Mouse (Mus musculus) hindbrain, embryonic 11.5 days (tissue): ENCODE results near the gene Treml2. TPM values are rescaled to one million over a fixed set of nuclear protein-coding genes. Genes with fewer than 3 reads are reported as not detected.

Experiments
- ATAC-seq: fragments of 200-750 bp; cut with Nextera tagmentation; 2 replicates; pipeline ENCODE4 v1.8.0; 2017; ENCODE audit warnings: mild to moderate bottlenecking, moderate TSS enrichment, moderate library complexity; ENCODE audit not compliant: low FRiP score
- DNase-seq: peaks from one replicate; pipeline ENCODE4 v3.0.0-alpha.2; 2015; ENCODE audit warnings: low spot score
- H3K27ac ChIP-seq: fragments of 300-500 bp; sonication (generic); 2 replicates; pipeline ENCODE4 v1.5.1; 2014; ENCODE audit warnings: mild to moderate bottlenecking, low read depth, low read length
- H3K27me3 ChIP-seq: fragments of 300-500 bp; sonication (generic); 2 replicates; pipeline ENCODE4 v1.6.1; 2014; ENCODE audit warnings: mild to moderate bottlenecking, low read length, moderate library complexity, mixed read lengths; ENCODE audit not compliant: control insufficient read depth, insufficient read depth
- H3K36me3 ChIP-seq: fragments of 300-500 bp; sonication (generic); 2 replicates; pipeline ENCODE4 v1.6.1; 2014; ENCODE audit warnings: mild to moderate bottlenecking, low read length, moderate library complexity, mixed read lengths; ENCODE audit not compliant: control insufficient read depth, insufficient read depth
- H3K4me1 ChIP-seq: fragments of 300-500 bp; sonication (generic); replicated peaks from 2 replicates; pipeline ENCODE4 v1.6.1; 2014; ENCODE audit warnings: low read length, mixed read lengths; ENCODE audit not compliant: control insufficient read depth, insufficient read depth
- H3K4me2 ChIP-seq: fragments of 300-500 bp; sonication (generic); replicated peaks from 2 replicates; pipeline ENCODE4 v1.6.1; 2014; ENCODE audit warnings: mild to moderate bottlenecking, low read depth, low read length
- H3K4me3 ChIP-seq: fragments of 300-500 bp; sonication (generic); 2 replicates; pipeline ENCODE4 v1.5.1; 2014; ENCODE audit warnings: low read depth, low read length
- H3K9ac ChIP-seq: fragments of 300-500 bp; sonication (generic); 2 replicates; pipeline ENCODE4 v1.6.1; 2014; ENCODE audit warnings: low read depth, low read length
- H3K9me3 ChIP-seq: fragments of 300-500 bp; sonication (generic); 2 replicates; pipeline ENCODE4 v1.6.1; 2016; ENCODE audit warnings: low read length; ENCODE audit not compliant: control insufficient read depth
- WGBS: fragments of 180-500 bp; shearing (Covaris S2); extraction: QIAGEN DNeasy Blood & Tissue Kit; methylation state at CpG from one replicate; pipeline ENCODE4 v1.1.7; 2014; 5-methylcytosine and 5-hydroxymethylcytosine counted together
- polyA plus RNA-seq: library from polyadenylated mRNA; unstranded; fragments of >200 nt; fragmentation: Nextera tagmentation; extraction: Ambion mirVana; gene quantifications from 2 replicates; pipeline ENCODE4 v1.2.1, GENCODE M21; 2014

Treml2 gene
- 0.08 and 0.09 TPM in 2 replicates for polyA plus RNA-seq

- Histone ChIP-seq H3K9me3 (no peaks in the 10 kb centered on the region), H3K36me3 (no peaks in the 10 kb centered on the region), H3K9ac (no peak within 1 kb of the TSS), H3K27me3 (no peaks in the 10 kb centered on the region), H3K4me3 (no peak within 1 kb of the TSS), H3K4me2 (no peak within 1 kb of the TSS), H3K4me1 (no peaks in the 10 kb centered on the region), H3K27ac (no peak within 1 kb of the TSS)
- ATAC-seq (no peak), DNase-seq (no peak)
- 47% methylated on average over 3 of the region's 4 CpGs for WGBS
Observed at GRCm38 (mm10) chr17:48299203-48299602, at the start of gene Treml2. Treml2 (plus strand) TSS chr17:48299498.

GRCm38 (mm10) chr17:48249501-48249900, 49.8 kb upstream of the Treml2 start:
- H3K9me3 ChIP-seq = no peaks in the 10 kb centered on the region
- DNase-seq (no peak), ATAC-seq (no peak)
- no peak overlapping the region for H3K27ac ChIP-seq
- no peak overlapping the region for H3K4me2 ChIP-seq
- no peak overlapping the region for H3K4me3 ChIP-seq
- no peaks in the 10 kb centered on the region for H3K4me1 ChIP-seq
- H3K36me3 ChIP-seq = no peaks in the 10 kb centered on the region
- no peaks in the 10 kb centered on the region for H3K27me3 ChIP-seq
- H3K9ac ChIP-seq = no peak overlapping the region
- WGBS = 82% methylated on average over 11 of the region's 11 CpGs

GRCm38 (mm10) chr17:48250631-48251030, 48.7 kb upstream of the Treml2 start:
- Histone ChIP-seq H3K27me3 (no peaks in the 10 kb centered on the region), H3K4me2 (no peak overlapping the region), H3K9ac (no peak overlapping the region), H3K4me1 (no peaks in the 10 kb centered on the region), H3K4me3 (no peak overlapping the region), H3K36me3 (no peaks in the 10 kb centered on the region), H3K27ac (no peak overlapping the region), H3K9me3 (no peaks in the 10 kb centered on the region)
- DNase-seq (no peak), ATAC-seq (no peak)
- WGBS = 90% methylated on average over 7 of the region's 7 CpGs

GRCm38 (mm10) chr17:48256575-48256974, 42.7 kb upstream of the Treml2 start:
- H3K27ac ChIP-seq = no peak overlapping the region
- no peak overlapping the region for H3K4me3 ChIP-seq
- ATAC-seq (no peak), DNase-seq (no peak)
- H3K9me3 ChIP-seq = no peaks in the 10 kb centered on the region
- no peaks in the 10 kb centered on the region for H3K27me3 ChIP-seq
- no peaks in the 10 kb centered on the region for H3K4me1 ChIP-seq
- H3K36me3 ChIP-seq = no peaks in the 10 kb centered on the region
- H3K4me2 ChIP-seq = no peak overlapping the region
- no peak overlapping the region for H3K9ac ChIP-seq

- Histone ChIP-seq H3K4me1 (no peaks in the 10 kb centered on the region), H3K4me2 (no peak overlapping the region), H3K36me3 (no peaks in the 10 kb centered on the region), H3K27me3 (no peaks in the 10 kb centered on the region), H3K9me3 (no peaks in the 10 kb centered on the region), H3K27ac (no peak overlapping the region), H3K9ac (no peak overlapping the region), H3K4me3 (no peak overlapping the region)
- no peak for DNase-seq
- WGBS = 85% methylated on average over 2 of the region's 2 CpGs
- no peak for ATAC-seq
Observed at GRCm38 (mm10) chr17:48261868-48262267, 37.4 kb upstream of the Treml2 start.

GRCm38 (mm10) chr17:48263741-48264362, 35.4 kb upstream of the Treml2 start, which contains the start of gene Treml4:
Treml4 (plus strand) TSS chr17:48264295.
- no peak within 1 kb of the TSS for H3K27ac ChIP-seq
- ATAC-seq (no peak), DNase-seq (no peak)
- H3K4me2 ChIP-seq = no peak within 1 kb of the TSS
- no peaks in the 10 kb centered on the region for H3K9me3 ChIP-seq
- 88% methylated on average over 3 of the region's 3 CpGs for WGBS
- no peaks in the 10 kb centered on the region for H3K36me3 ChIP-seq
- H3K4me1 ChIP-seq = no peaks in the 10 kb centered on the region
- H3K27me3 ChIP-seq = no peaks in the 10 kb centered on the region
- H3K9ac ChIP-seq = no peak within 1 kb of the TSS
- H3K4me3 ChIP-seq = no peak within 1 kb of the TSS

- ATAC-seq = no peak
- Histone ChIP-seq H3K4me3 (no peak overlapping the region), H3K36me3 (no peaks in the 10 kb centered on the region), H3K9ac (no peak overlapping the region), H3K9me3 (no peaks in the 10 kb centered on the region), H3K27ac (no peak overlapping the region), H3K4me1 (no peaks in the 10 kb centered on the region), H3K4me2 (no peak overlapping the region), H3K27me3 (no peaks in the 10 kb centered on the region)
- 90% methylated on average over 7 of the region's 7 CpGs for WGBS
- no peak for DNase-seq
Observed at GRCm38 (mm10) chr17:48264662-48265061, 34.6 kb upstream of the Treml2 start.

- H3K27me3 ChIP-seq = no peaks in the 10 kb centered on the region
- ATAC-seq (no peak), DNase-seq (no peak)
- H3K4me2 ChIP-seq = no peak overlapping the region
- H3K9ac ChIP-seq = no peak overlapping the region
- H3K9me3 ChIP-seq = no peaks in the 10 kb centered on the region
- no peaks in the 10 kb centered on the region for H3K36me3 ChIP-seq
- no peak overlapping the region for H3K4me3 ChIP-seq
- H3K4me1 ChIP-seq = no peaks in the 10 kb centered on the region
- 0 out of 2 replicates have a peak overlapping the region, but pooled peaks have one; percentile 6 for H3K27ac ChIP-seq
- WGBS = 29% methylated on average over 2 of the region's 2 CpGs
Observed at GRCm38 (mm10) chr17:48266138-48266537, 33.2 kb upstream of the Treml2 start.

GRCm38 (mm10) chr17:48266610-48267304, 32.5 kb upstream of the Treml2 start:
- DNase-seq (no peak), ATAC-seq (no peak)
- Histone ChIP-seq H3K9me3 (no peaks in the 10 kb centered on the region), H3K27me3 (no peaks in the 10 kb centered on the region), H3K4me1 (no peaks in the 10 kb centered on the region), H3K4me2 (no peak overlapping the region), H3K4me3 (no peak overlapping the region), H3K36me3 (no peaks in the 10 kb centered on the region), H3K9ac (no peak overlapping the region), H3K27ac (0 out of 2 replicates have a peak overlapping the region, but pooled peaks have one; percentile 6)
- 46% methylated on average over 2 of the region's 2 CpGs for WGBS
